Mouse (Mus musculus): ENCODE data around the gene Pou3f4. TPM values are rescaled to one million over a fixed set of nuclear protein-coding genes. Genes with fewer than 3 reads are reported as not detected.

The Pou3f4 gene
- polyA plus RNA-seq, 1 experiment from 2014 or later: 24.9 TPM

- no peaks in the 10 kb centered on the region for H3K9me3 ChIP-seq (replicated peaks)
- no peaks in the 10 kb centered on the region for H3K27me3 ChIP-seq (ENCODE audit: low read depth, poor library complexity, severe bottlenecking)
- H3K36me3 ChIP-seq: no peaks in the 10 kb centered on the region
- no peaks in the 10 kb centered on the region for H3K4me1 ChIP-seq
- DNase-seq (ENCODE audit: low spot score): no peak
- no peak overlapping the region for H3K4me3 ChIP-seq
- WGBS: 82% methylated on average over 2 of the region's 2 CpGs
- no peak overlapping the region for H3K27ac ChIP-seq (replicated peaks)
These were observed 23.4 kb downstream of the Pou3f4 start for GRCm38 (mm10) chrX:110837450-110837849.

- 62% methylated on average over 2 of the region's 2 CpGs for whole genome bisulfite sequencing
- H3K27me3 ChIP-seq (ENCODE audit: low read depth, poor library complexity, severe bottlenecking): no peaks in the 10 kb centered on the region
- H3K27ac ChIP-seq (replicated peaks): no peak overlapping the region
- DNase-seq (ENCODE audit: low spot score): no peak
- no peaks in the 10 kb centered on the region for H3K4me1 ChIP-seq
- no peak overlapping the region for H3K4me3 ChIP-seq
- no peaks in the 10 kb centered on the region for H3K9me3 ChIP-seq (replicated peaks)
- H3K36me3 ChIP-seq: no peaks in the 10 kb centered on the region
These were observed 37.2 kb downstream of the Pou3f4 start for GRCm38 (mm10) chrX:110851300-110851699.

Data from midbrain, embryonic 10.5 days (tissue).